Mouse (Mus musculus): ENCODE results near the gene Dennd4b. TPM values are rescaled to one million over a fixed set of nuclear protein-coding genes. Genes with fewer than 3 reads are reported as not detected.
A peak's percentile ranks its signal among the peaks of the same experiment; 100 is the strongest.

The Dennd4b gene
- polyA plus RNA-seq, 1 experiment from 2014 or later: 5.7 TPM

DNA sequence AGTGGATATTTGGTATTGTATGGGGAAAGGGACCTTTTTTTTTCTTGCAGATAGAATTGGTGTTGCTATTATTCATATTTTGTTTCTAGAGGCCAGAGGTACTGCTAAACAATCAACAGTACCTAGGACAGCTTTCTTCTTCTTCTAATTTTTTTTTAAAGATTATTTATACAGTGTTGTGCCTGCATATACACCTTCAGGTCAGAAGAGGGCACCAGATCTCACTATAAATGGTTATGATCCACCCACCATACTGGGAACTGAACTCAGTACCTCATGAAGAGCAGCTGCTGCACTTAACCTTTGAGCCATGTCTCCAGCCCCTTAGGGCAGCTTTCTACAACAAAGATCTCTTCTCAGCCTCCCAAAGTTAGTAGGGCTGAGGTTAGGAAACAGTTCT lies 48.4 kb downstream of the Dennd4b start:
- no peaks in the 10 kb centered on the region for H3K9me3 ChIP-seq
- no peak for ATAC-seq (ENCODE audit: insufficient number of reproducible peaks, insufficient read depth, low FRiP score, low TSS enrichment, low read depth)
- H3K27ac ChIP-seq: no peak overlapping the region
- no peak overlapping the region for H3K4me2 ChIP-seq
- H3K36me3 ChIP-seq: peaks cover 5% of the 10 kb centered on the region; the same call in 1 of the 2 replicates
- H3K4me3 ChIP-seq (replicated peaks): no peak overlapping the region
- no peak overlapping the region for H3K9ac ChIP-seq (replicated peaks)
- no peaks in the 10 kb centered on the region for H3K4me1 ChIP-seq (replicated peaks)
- no peaks in the 10 kb centered on the region for H3K27me3 ChIP-seq

GRCm38 (mm10) chr3:90314241-90314640 lies 49.3 kb downstream of the Dennd4b start:
- Histone ChIP-seq H3K4me2 (no peak overlapping the region), H3K9me3 (no peaks in the 10 kb centered on the region), H3K36me3 (peaks cover 5% of the 10 kb centered on the region; the same call in 1 of the 2 replicates), H3K9ac (replicated peaks) (no peak overlapping the region), H3K27me3 (no peaks in the 10 kb centered on the region), H3K4me3 (replicated peaks) (no peak overlapping the region), H3K27ac (no peak overlapping the region), H3K4me1 (replicated peaks) (no peaks in the 10 kb centered on the region)
- no peak for ATAC-seq (ENCODE audit: insufficient number of reproducible peaks, insufficient read depth, low FRiP score, low TSS enrichment, low read depth)

DNA sequence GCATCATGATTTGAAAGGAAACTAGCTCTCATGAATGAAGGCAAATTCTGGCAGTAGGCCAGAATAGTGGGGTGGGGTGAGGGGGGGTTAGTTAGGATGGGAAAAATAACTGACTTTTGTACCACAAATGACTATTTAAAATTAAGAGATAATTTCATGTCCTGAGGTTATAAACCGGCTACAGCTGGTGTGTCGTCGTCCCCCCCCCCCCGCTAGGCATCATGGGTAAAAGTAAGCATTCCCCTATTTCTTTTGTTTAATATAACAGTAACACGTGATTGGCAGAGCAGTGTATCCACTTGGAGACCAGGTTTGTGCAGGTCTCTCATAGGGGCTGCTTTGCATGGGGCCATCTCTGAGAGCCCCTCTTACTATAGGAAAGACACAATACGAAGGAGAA lies 57.3 kb downstream of the Dennd4b start:
- no peaks in the 10 kb centered on the region for H3K27me3 ChIP-seq
- ATAC-seq (ENCODE audit: insufficient number of reproducible peaks, insufficient read depth, low FRiP score, low TSS enrichment, low read depth): no peak
- H3K4me1 ChIP-seq (replicated peaks): peaks cover 20% of the 10 kb centered on the region
- no peaks in the 10 kb centered on the region for H3K9me3 ChIP-seq
- peak overlapping the region; percentile 9; the same call in 1 of the 2 replicates for H3K4me2 ChIP-seq
- no peak overlapping the region for H3K4me3 ChIP-seq (replicated peaks)
- H3K27ac ChIP-seq: 0 out of 2 replicates have a peak overlapping the region, but pooled peaks have one; percentile 62
- WGBS: 71% methylated on average over 6 of the region's 6 CpGs
- no peaks in the 10 kb centered on the region for H3K36me3 ChIP-seq
- no peak overlapping the region for H3K9ac ChIP-seq (replicated peaks)

- no peaks in the 10 kb centered on the region for H3K36me3 ChIP-seq
- no peaks in the 10 kb centered on the region for H3K9me3 ChIP-seq
- 41% methylated on average over 5 of the region's 5 CpGs for WGBS
- no peaks in the 10 kb centered on the region for H3K27me3 ChIP-seq
- no peak overlapping the region for H3K9ac ChIP-seq (replicated peaks)
- peak overlapping the region; percentile 9; the same call in 1 of the 2 replicates for H3K4me2 ChIP-seq
- peak overlapping the region; percentile 57; the same call in 1 of the 2 replicates for H3K27ac ChIP-seq
- peak; percentile 63; the same call in 1 of the 2 replicates for ATAC-seq (ENCODE audit: insufficient number of reproducible peaks, insufficient read depth, low FRiP score, low TSS enrichment, low read depth)
- H3K4me1 ChIP-seq (replicated peaks): peaks cover 20% of the 10 kb centered on the region
- H3K4me3 ChIP-seq (replicated peaks): no peak overlapping the region
These were observed 58.1 kb downstream of the Dennd4b start for GRCm38 (mm10) chr3:90323119-90323518.

Small RNA genes lying within 50 kb of the gene (microRNA-seq; reads per million reads assigned to microRNA genes)
- not detected for gene Mir7012

Other genes starting within 250 kb of the Dennd4b start
- 143 and 166 TPM in 2 replicates for gene 4933434E20Rik, start 213.5 kb upstream of the Dennd4b start, polyA plus RNA-seq (2016; fragmentation: Nextera tagmentation; extraction: Ambion mirVana)
- 191 and 212 TPM in 2 replicates for gene Ubap2l, start 212.6 kb upstream of the Dennd4b start, polyA plus RNA-seq (2016; fragmentation: Nextera tagmentation; extraction: Ambion mirVana)
- gene Tpm3, start 192.5 kb upstream of the Dennd4b start, polyA plus RNA-seq (2016; fragmentation: Nextera tagmentation; extraction: Ambion mirVana): 516 and 518 TPM in 2 replicates
- 0.44 and 0.50 TPM in 2 replicates for gene Nup210l, start 161.1 kb upstream of the Dennd4b start, polyA plus RNA-seq (2016; fragmentation: Nextera tagmentation; extraction: Ambion mirVana)
- gene Rps27, start 51.5 kb upstream of the Dennd4b start, polyA plus RNA-seq (2016; fragmentation: Nextera tagmentation; extraction: Ambion mirVana): 1,443 and 1,486 TPM in 2 replicates
- 28.2 and 29.8 TPM in 2 replicates for gene Rab13, start 51.5 kb upstream of the Dennd4b start, polyA plus RNA-seq (2016; fragmentation: Nextera tagmentation; extraction: Ambion mirVana)
- gene Jtb, start 33.6 kb upstream of the Dennd4b start, polyA plus RNA-seq (2016; fragmentation: Nextera tagmentation; extraction: Ambion mirVana): 86.2 and 88.6 TPM in 2 replicates
- gene Creb3l4, start 21.7 kb upstream of the Dennd4b start, polyA plus RNA-seq (2016; fragmentation: Nextera tagmentation; extraction: Ambion mirVana): 11.7 and 12.9 TPM in 2 replicates
- gene Slc39a1, start 17.0 kb upstream of the Dennd4b start, polyA plus RNA-seq (2016; fragmentation: Nextera tagmentation; extraction: Ambion mirVana): 56.8 and 62.0 TPM in 2 replicates
- 18.6 and 30.3 TPM in 2 replicates for gene Crtc2, start 11.0 kb upstream of the Dennd4b start, polyA plus RNA-seq (2016; fragmentation: Nextera tagmentation; extraction: Ambion mirVana)
- gene Gatad2b, start 28.0 kb downstream of the Dennd4b start, polyA plus RNA-seq (2016; fragmentation: Nextera tagmentation; extraction: Ambion mirVana): 17.7 and 19.5 TPM in 2 replicates
- 43.6 and 43.8 TPM in 2 replicates for gene Slc27a3, start 124.8 kb downstream of the Dennd4b start, polyA plus RNA-seq (2016; fragmentation: Nextera tagmentation; extraction: Ambion mirVana)
- 43.4 and 44.5 TPM in 2 replicates for gene Ints3, start 168.4 kb downstream of the Dennd4b start, polyA plus RNA-seq (2016; fragmentation: Nextera tagmentation; extraction: Ambion mirVana)
- 2.7 and 3.8 TPM in 2 replicates for gene Npr1, start 200.7 kb downstream of the Dennd4b start, polyA plus RNA-seq (2016; fragmentation: Nextera tagmentation; extraction: Ambion mirVana)
- 329 and 362 TPM in 2 replicates for gene Ilf2, start 210.9 kb downstream of the Dennd4b start, polyA plus RNA-seq (2016; fragmentation: Nextera tagmentation; extraction: Ambion mirVana)
- 66.2 and 71.3 TPM in 2 replicates for gene Snapin, start 225.8 kb downstream of the Dennd4b start, polyA plus RNA-seq (2016; fragmentation: Nextera tagmentation; extraction: Ambion mirVana)
- 210 and 213 TPM in 2 replicates for gene Chtop, start 244.3 kb downstream of the Dennd4b start, polyA plus RNA-seq (2016; fragmentation: Nextera tagmentation; extraction: Ambion mirVana)
- 7.3 and 8.3 TPM in 2 replicates for gene S100a1, start 249.2 kb downstream of the Dennd4b start, polyA plus RNA-seq (2016; fragmentation: Nextera tagmentation; extraction: Ambion mirVana)
- gene S100a13, start 249.2 kb downstream of the Dennd4b start, polyA plus RNA-seq (2016; fragmentation: Nextera tagmentation; extraction: Ambion mirVana): 19.8 and 20.1 TPM in 2 replicates